Mouse (Mus musculus) gonadal fat pad, adult 2 months (tissue): ENCODE results near the gene Serpina1f. TPM values are rescaled to one million over a fixed set of nuclear protein-coding genes. Genes with fewer than 3 reads are reported as not detected.
"Not testable (repeated sequence)": the region's sequence is repeated elsewhere in the genome, so short reads cannot be mapped to it uniquely, and the experiment has no call there.

Experiments used
- DNase-seq: peaks from one replicate; pipeline ENCODE4 v3.0.0-alpha.2; 2012; ENCODE audit warnings: low read depth
- polyA plus RNA-seq: library from polyadenylated mRNA; depleted of rRNA; stranded (reverse); fragments of >200 nt; gene quantifications from 2 replicates; pipeline ENCODE4 v1.2.3, GENCODE M21; 2012; rRNA removed

Serpina1f gene
- polyA plus RNA-seq, 1 experiment, result 1,721 TPM

DNA sequence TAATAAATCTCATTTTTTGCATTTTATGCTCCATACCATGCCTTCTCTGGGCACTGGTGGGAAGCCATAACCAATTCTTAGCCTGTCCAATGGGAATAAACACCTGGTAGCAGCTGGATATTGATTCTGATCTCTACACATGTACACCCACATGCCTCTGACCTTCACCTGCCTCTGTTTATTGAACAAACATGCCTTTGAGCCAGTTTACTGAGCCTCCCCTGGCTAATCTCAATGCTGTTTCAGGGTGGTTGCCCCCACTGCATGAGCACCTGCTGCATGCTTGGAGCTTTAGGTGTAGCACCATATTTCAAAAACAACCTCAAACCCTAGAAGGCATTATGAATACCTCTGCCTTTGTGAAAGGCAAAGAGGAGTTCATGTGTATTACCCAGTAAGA is 33.3 kb downstream of the Serpina1f start:
- DNase-seq, result not testable (repeated sequence)

DNA sequence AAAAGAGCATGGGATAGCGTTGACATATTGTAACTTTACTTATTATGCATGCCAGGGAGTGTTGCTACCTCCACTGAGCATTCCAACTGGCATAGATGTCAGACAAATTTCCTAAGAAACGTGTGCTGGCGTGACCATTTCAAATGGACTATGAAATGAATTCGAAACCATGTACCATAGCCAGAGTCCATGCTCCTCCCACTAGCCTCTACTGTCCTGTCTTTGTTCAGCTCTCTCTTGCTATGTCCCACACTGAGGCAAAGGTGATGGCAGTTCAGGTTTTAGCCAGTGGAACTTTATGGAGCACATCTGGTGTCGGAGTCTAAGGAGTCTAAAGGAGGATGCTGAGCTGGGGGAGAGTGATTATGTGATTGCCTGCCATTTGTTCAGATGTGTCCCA is 35.3 kb downstream of the Serpina1f start:
- no peak for DNase-seq

DNA sequence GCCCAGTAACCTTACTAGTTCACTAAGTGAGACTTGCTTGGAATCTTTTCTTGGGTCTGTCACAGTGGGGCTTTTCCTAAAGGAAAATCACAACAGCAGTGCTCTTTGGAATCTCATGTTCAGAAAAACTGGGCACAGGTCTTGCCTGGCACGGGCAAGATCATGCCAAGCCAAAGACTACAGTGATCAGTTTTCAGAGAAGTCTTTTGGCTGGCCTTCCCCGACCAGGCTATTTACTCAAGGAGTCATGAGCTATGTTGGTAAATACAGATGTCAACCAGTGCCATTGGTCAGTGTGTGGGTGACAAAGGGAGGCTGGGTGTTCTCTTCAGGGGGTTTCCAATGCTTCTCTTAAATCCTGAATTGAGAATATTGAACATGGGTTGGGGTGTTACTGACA is 36.2 kb downstream of the Serpina1f start:
- DNase-seq, result no peak

DNA sequence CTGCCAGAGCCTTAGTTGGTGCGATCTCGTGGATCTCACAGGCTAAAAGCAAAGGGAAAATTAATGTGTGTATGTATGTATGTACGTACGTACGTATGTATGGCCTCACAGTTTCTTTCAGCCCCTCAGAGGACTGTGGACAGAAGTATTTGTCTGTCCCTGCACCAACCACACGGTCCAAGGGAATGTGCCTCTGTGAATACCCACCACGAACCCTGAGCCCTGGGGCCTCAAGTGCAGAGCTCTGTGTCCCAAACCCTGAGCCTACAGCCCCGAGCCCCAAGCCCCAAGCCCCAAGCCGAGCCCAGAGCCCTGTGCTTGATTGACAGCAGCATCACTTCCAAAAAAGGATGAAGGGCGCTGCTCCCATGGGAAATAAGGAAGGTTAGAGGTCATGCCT is 37.3 kb downstream of the Serpina1f start:
- no peak for DNase-seq

DNA sequence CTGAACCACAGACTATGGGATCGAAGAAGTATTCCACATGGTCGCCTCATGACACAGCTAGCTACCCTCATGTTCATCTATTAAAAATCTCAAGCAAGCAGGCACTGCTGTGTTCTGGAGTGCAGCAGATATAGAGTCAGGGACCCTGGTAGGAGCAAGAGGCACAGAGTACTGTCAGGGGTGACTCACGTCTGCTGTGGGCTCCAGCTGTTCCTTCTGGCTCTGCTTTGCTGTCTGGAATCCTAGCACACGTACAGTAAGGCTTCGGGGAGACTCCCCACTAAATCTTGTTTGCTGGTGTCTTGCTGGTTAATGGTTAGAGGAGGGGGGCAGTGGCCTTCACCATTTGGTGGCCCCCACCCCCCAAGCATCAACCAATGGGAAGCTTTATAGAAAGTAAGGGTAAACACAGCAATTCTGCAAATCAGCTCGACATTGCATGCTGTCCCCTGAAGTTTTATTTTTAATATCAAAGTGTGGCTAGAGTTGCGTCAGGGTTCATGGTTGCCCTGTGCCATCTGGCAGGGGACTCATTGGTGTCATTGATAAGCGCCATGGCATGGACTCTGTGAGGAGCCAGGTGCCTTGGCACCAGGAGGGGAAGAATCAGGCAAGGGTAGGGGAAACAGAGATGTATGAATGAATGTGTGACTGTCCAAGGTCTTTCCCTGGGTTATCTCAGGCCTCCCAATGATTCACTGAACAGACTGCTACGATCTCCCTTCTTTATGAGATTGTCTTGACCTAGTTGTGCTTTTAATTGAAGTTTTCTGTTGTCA is 38.3 kb downstream of the Serpina1f start, which contains the start of gene Serpina6:
TSS of gene Serpina6 (minus strand) at position 365 of the 779 bp plus-strand sequence.
- DNase-seq, result no peak

DNA sequence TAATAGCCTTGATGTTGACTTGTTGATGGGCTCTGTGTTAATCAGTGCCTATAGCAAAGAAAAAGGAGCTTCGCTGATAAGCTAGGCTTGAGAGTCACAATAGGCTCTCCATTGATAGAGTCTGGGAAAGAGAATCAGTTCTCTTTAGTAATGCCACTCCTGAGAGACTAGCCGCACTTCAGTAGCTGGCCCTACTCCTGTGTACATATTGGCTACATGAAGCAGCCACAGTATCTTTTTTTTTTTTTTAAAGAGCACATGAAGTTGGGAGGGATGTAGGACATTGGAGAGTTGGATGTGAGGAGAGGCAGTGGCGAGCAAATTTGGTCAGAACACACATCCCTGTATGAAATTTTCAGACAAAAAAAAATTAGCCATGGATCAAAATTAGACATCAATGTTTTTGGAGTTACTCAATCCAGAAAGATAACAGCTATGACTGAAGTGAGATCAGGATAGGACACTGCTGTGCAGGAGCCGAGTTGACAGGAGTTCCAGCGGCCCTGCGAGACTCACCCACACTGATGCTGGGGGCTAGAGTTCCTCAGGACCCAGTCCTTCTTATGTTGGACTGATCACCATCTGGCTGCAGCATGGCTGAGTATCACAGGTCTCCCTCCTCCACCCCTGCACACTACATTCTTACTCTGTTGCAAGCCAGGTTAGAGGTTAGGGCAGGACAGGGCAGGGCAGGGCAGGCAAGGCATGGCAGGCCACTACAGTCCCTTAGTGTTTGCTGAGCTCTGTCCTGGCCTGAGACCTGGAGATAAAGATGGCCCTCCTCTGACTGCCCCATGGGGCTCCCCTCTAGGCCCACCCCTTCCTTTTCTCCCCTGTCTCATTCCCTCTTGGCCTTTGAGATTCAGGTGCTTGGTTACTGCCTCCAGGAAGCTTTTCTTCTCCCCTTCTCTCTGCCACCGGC is 39.9 kb downstream of the Serpina1f start:
- no peak for DNase-seq

DNA sequence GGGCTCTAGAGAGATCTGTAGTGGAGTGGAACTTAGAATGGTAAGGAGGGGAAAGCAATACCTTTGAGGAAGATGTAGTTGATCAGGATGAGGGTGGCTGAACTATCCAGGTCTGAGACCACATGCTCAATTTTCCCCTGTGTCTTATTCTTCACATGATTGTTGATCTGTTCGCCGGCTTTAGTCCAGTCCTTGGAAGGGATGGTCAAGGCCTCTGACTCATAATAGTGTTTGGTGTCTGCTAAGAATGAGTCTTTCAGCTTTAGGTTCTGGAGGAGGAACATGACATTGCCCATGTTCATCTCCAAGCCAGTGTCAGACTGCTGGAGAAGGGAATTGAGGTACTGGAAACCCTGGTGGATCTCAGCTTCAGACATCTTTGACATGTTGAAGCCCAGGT is 41.5 kb downstream of the Serpina1f start:
- DNase-seq, result no peak

DNA sequence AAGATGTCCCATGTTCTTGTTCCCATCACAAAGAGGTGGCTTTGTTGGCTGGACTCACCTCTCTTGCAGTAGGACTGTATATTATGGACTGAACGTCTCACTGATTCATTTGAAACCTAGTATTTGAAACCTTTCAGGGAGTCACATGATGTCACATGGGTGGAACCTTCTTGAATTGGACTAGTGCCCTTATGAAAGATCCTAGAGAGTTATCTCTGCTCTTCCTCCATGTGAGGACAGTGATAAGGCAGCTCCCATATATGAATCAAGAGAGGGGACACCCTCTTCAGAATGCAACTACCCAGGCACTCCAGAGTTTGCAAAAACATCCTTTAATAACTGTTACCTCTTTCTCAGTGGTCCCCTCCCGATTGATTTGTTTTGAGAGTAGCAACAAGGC is 49.0 kb downstream of the Serpina1f start:
- DNase-seq, result no peak

DNA sequence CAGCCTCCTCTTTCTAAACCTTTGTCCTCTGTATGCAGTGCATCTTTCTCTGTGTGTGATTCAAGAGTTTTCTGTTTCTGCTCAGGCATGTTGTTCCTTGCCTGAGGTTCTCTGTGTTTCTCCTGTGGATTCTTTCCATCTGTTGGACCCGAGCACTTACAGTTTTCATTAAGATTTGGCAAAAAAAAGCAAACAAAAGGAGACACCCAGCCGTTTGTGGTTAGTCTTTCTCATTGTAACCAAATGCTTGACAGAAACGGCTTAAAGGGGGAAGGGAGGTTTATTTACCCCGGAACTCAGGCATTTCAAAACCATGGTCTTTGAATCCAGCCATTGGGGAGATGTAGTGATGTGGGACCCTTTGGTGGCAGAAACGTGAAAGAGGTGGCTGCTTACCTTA is 50.7 kb downstream of the Serpina1f start:
- no peak for DNase-seq

DNA sequence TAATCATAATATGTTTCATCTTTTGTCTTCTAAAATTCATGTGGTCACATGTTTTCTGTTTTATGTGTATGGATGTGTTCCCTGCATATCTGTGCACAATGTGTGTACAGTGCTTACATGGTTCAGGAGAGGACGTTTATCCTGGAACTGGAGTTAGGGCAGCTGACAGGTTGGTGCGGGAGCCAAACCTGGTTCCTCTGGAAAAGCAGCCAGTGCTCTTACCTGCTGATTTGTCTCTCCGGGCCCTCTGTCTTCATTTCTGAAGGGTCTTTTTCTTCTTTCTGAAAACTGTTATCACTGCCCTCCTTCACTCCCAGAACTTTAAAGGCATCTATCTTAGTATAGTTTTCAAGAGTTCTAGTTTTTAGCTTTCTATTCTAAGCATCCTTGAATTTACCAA is 51.5 kb downstream of the Serpina1f start:
- DNase-seq, result no peak

DNA sequence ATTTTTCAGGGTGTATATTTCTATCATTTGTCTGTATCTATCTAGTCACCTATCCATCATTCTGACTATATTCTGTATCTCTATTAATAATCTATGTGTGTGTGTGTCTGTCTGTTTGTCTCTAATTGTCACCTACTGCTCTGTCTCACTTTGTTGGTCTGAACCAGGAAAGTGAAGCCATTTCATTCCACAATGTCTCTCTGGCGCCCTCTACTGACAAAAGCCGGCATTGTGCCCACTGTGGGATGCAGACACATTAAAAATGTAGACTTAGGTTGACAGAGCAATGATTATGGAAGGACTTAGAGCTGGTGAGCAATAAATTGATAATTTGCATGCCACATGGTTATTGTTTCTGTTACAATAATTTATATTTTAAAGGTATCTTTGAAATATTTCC is 52.0 kb downstream of the Serpina1f start:
- DNase-seq, result no peak

Other genes starting within 250 kb of the Serpina1f start
- gene Ifi27l2b, start 238.3 kb downstream of the Serpina1f start, polyA plus RNA-seq, result 0.09 TPM in 1 of 2 replicates, not detected in the other
- 1.4 and 1.6 TPM in 2 replicates for gene Ppp4r4, start 163.2 kb downstream of the Serpina1f start, polyA plus RNA-seq
- not detected in 2 replicates for gene Serpina10, start 64.1 kb downstream of the Serpina1f start, polyA plus RNA-seq
- 0.07 and 0.22 TPM in 2 replicates for gene Serpina6, start 38.3 kb downstream of the Serpina1f start, polyA plus RNA-seq
- gene Serpina16, start 19.4 kb downstream of the Serpina1f start, polyA plus RNA-seq, result 428 and 754 TPM in 2 replicates
- gene Serpina1d, start 78.1 kb upstream of the Serpina1f start, polyA plus RNA-seq, result 2.5 and 4.3 TPM in 2 replicates
- gene Serpina1b, start 134.8 kb upstream of the Serpina1f start, polyA plus RNA-seq, result 5.8 and 97.4 TPM in 2 replicates
- gene Serpina1a, start 168.0 kb upstream of the Serpina1f start, polyA plus RNA-seq, result 4.8 and 41.4 TPM in 2 replicates
- gene Serpina1c, start 209.4 kb upstream of the Serpina1f start, polyA plus RNA-seq, result 5.4 and 7.3 TPM in 2 replicates